Mouse (Mus musculus): ENCODE data around the gene Cwc25. TPM values are rescaled to one million over a fixed set of nuclear protein-coding genes. Genes with fewer than 3 reads are reported as not detected.
"Not testable (repeated sequence)": the region's sequence is repeated elsewhere in the genome, so short reads cannot be mapped to it uniquely, and the experiment has no call there.

Gene Cwc25
- polyA plus RNA-seq, 1 experiment: 19.8 TPM

DNA sequence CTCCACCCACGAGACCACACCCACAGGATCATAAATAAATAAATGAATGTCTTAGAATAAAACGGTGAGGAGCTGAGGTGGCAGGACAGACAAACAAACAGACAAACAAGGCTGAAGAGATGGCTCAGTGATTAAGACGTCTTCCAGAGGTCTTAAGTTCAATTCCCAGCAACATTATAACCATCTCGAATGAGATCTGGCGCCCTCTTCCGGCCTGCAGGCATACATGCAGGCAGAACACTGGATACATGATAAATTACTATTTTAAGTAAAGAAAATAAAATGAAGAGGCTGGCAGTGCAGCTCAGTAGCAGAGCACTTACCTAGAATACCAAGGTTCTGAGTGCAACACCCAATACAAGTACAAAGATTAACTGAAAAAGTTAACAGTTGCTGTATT, 27.7 kb downstream of the Cwc25 start:
- TF ChIP-seq POLR2A (IDR thresholded peaks at IDR 0.05; ENCODE audit: borderline replicate concordance, low read depth, low read length) (no peak), CTCF (IDR thresholded peaks at IDR 0.05; ENCODE audit: low read depth, low read length) (peak; percentile 30; the same call in 1 of the 2 replicates)
- Histone ChIP-seq H3K4me1 (ENCODE audit: control insufficient read depth, insufficient read depth, low read length) (peaks cover 25% of the 10 kb centered on the region), H3K27ac (ENCODE audit: insufficient read depth, low read depth, low read length) (no peak overlapping the region), H3K4me3 (ENCODE audit: insufficient read depth, low read length) (no peak overlapping the region)

DNA sequence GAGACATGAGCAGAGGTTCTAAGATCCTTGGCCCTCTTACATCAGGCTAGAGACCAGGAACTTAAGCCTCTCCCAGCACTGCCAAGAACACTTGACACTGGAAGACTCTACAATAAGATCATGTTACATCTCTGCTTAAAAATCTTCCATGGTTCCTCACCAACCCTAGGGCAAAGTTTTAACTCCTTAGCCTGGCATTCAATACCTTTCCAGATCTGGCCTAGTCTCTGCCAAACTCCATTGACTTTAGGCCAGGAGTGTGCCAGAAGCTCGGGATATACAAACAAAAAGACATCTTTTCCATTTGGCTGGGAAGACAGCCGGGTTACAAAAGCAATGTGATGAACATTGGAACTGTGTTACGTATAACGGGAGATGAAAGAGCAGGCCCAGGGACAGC, 28.8 kb downstream of the Cwc25 start:
- H3K4me1 ChIP-seq (ENCODE audit: control insufficient read depth, insufficient read depth, low read length): peaks cover 20% of the 10 kb centered on the region
- TF ChIP-seq CTCF (IDR thresholded peaks at IDR 0.05; ENCODE audit: low read depth, low read length) (no peak), POLR2A (IDR thresholded peaks at IDR 0.05; ENCODE audit: borderline replicate concordance, low read depth, low read length) (no peak)
- no peak overlapping the region for H3K27ac ChIP-seq (ENCODE audit: insufficient read depth, low read depth, low read length)
- H3K4me3 ChIP-seq (ENCODE audit: insufficient read depth, low read length): no peak overlapping the region

DNA sequence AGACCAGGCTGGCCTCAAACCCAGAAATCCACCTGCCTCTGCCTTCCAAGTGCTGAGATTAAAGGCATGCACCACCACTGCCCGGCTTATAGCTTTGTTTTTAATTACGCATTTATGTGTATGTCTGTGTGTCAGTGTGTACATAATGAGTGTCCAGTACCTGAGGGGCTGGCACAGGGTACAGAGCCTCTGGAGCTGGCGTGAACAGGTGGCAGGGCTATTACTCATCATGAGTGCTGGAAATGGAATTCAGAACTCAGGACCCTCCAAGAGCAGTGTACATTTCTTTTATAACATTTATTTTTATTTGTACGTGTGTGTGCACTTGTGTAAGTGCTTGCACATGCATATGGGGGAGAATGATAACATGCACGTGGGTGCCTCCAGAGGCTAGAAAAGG, 29.7 kb downstream of the Cwc25 start:
- Histone ChIP-seq H3K4me1 (ENCODE audit: control insufficient read depth, insufficient read depth, low read length) (peaks cover 14% of the 10 kb centered on the region), H3K27ac (ENCODE audit: insufficient read depth, low read depth, low read length) (no peak overlapping the region), H3K4me3 (ENCODE audit: insufficient read depth, low read length) (no peak overlapping the region)
- TF ChIP-seq POLR2A (IDR thresholded peaks at IDR 0.05; ENCODE audit: borderline replicate concordance, low read depth, low read length) (no peak), CTCF (IDR thresholded peaks at IDR 0.05; ENCODE audit: low read depth, low read length) (no peak)

DNA sequence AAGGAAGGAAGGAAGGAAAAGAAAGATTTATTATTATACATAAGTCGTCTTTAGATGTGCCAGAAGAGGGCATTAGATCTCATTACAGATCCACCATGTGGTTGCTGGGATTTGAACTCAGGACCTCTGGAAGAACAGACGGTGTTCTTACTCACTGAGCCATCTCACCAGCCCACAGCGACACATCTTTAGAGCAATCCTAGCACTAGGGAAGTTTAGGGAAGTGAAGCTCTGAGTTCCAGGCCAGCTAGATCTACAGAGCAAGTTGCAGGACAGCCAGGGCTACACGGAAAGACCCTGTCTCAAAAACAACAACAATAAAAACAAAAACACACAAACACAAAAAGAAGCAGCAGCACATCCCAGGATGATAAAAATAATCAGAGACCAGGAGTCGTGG, 31.5 kb downstream of the Cwc25 start:
- H3K4me3 ChIP-seq (ENCODE audit: insufficient read depth, low read length); H3K27ac ChIP-seq (ENCODE audit: insufficient read depth, low read depth, low read length); H3K4me1 ChIP-seq (ENCODE audit: control insufficient read depth, insufficient read depth, low read length): not testable (repeated sequence)

DNA sequence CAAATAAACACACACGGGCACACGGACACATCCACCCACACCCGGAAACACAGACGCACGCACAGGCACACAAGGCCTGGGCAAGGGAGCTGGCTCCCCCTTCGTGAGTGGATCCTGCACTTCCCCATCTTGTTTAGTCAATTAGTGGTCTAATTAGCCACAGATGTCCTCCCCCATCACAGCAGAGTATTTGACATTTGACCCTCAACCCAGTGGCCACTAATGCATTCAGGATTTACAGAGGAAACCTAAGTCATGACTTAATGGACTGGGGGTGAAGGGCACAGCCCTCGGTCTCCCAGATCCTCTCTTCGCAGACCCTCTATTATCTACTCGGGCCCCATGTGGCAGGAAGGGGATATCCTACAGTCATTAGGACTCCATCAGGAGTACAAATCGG, 32.7 kb downstream of the Cwc25 start:
- no peak for TF ChIP-seq POLR2A (IDR thresholded peaks at IDR 0.05; ENCODE audit: borderline replicate concordance, low read depth, low read length)
- TF ChIP-seq CTCF (IDR thresholded peaks at IDR 0.05; ENCODE audit: low read depth, low read length): no peak
- H3K4me3 ChIP-seq (ENCODE audit: insufficient read depth, low read length): no peak overlapping the region

DNA sequence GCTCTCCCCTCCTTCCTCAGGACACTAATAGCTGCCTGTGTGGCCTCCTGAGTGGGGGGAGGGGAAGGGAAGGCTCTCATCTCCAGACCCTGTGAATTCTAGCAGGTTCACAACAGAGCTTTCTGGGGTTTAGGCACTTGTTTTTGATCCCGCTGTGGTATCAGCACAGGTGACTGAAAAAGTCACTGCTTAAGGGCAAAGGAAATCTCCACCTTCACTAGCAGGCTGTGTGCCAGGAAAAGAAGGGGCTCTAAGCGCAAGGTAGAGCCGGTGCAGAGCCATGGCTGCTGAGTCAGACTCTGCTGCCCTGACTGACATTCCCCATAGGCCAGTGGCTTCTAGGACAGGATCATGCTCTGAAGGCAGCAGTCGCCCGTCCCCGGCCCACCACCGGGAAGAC, 37.6 kb downstream of the Cwc25 start:
- H3K4me1 ChIP-seq (ENCODE audit: control insufficient read depth, insufficient read depth, low read length): peaks cover 18% of the 10 kb centered on the region
- TF ChIP-seq CTCF (IDR thresholded peaks at IDR 0.05; ENCODE audit: low read depth, low read length) (no peak), POLR2A (IDR thresholded peaks at IDR 0.05; ENCODE audit: borderline replicate concordance, low read depth, low read length) (no peak)
- no peak overlapping the region for H3K27ac ChIP-seq (ENCODE audit: insufficient read depth, low read depth, low read length)
- H3K4me3 ChIP-seq (ENCODE audit: insufficient read depth, low read length): no peak overlapping the region

More for the DNA sequence above, 32.7 kb downstream of the Cwc25 start:
- H3K4me1 ChIP-seq (ENCODE audit: control insufficient read depth, insufficient read depth, low read length): peaks cover 11% of the 10 kb centered on the region
- no peak overlapping the region for H3K27ac ChIP-seq (ENCODE audit: insufficient read depth, low read depth, low read length)

DNA sequence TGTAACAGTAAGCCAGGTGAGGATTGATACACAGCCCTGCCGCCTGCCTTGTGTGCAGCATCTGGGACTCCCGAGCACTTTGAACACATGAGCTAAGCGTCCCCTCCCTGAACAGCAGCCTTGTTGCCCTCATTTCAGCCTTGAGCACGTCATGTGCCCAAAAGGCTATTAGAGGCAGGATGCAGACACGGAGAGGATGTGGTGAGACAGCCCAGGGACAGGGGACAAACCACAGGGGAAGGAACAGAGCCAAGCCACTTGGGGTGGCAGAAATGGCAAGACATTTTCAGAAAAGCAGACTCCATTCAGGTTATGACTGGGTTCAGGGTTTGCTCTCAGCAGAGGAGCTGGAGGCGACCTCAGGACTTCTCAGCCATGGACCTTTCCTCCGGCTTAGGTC, 38.0 kb downstream of the Cwc25 start:
- no peak overlapping the region for H3K27ac ChIP-seq (ENCODE audit: insufficient read depth, low read depth, low read length)
- no peak for TF ChIP-seq CTCF (IDR thresholded peaks at IDR 0.05; ENCODE audit: low read depth, low read length)
- no peak for TF ChIP-seq POLR2A (IDR thresholded peaks at IDR 0.05; ENCODE audit: borderline replicate concordance, low read depth, low read length)
- H3K4me1 ChIP-seq (ENCODE audit: control insufficient read depth, insufficient read depth, low read length): peaks cover 18% of the 10 kb centered on the region
- H3K4me3 ChIP-seq (ENCODE audit: insufficient read depth, low read length): no peak overlapping the region

DNA sequence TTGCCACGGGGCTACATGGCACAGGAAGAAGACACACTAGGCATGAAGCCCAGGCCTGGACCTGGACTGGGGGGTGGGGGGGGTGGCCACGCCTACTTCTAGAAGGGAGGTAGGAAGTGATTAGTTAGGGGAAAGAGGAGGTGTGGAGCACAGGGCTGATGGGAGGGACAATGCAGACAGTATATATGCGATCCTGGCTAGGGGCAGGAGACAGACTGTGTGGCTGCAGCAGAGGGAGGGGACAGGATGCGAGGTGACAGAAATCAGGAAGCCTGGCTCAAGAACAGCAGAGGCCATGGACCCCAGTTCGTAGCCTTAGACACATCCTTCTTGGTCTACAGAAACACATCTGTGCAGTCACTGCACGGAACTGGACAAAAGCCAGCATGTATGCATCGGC, 42.6 kb downstream of the Cwc25 start:
- Histone ChIP-seq H3K27ac (ENCODE audit: insufficient read depth, low read depth, low read length) (no peak overlapping the region), H3K4me3 (ENCODE audit: insufficient read depth, low read length) (no peak overlapping the region), H3K4me1 (ENCODE audit: control insufficient read depth, insufficient read depth, low read length) (peaks cover 21% of the 10 kb centered on the region)
- TF ChIP-seq POLR2A (IDR thresholded peaks at IDR 0.05; ENCODE audit: borderline replicate concordance, low read depth, low read length): no peak
- no peak for TF ChIP-seq CTCF (IDR thresholded peaks at IDR 0.05; ENCODE audit: low read depth, low read length)

DNA sequence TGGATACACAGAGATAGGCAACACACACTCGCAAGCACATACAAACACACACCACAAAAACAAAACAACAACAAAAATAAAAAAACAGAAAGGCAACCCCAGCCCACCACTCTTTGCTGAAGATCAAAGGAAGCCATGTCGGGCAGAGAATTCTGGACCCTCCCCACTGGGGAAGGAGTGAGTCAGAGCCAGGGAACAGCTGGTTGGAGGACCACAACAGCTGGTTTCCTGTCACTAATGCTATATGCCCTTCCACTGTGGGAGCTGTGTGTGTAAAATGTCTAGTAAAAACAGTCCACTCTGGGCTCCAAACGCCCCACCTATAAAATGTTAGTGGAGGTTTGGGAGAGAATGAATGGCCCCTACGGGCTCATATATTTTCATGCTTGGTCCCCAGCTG, 45.0 kb downstream of the Cwc25 start:
- H3K4me3 ChIP-seq (ENCODE audit: insufficient read depth, low read length): no peak overlapping the region
- peaks cover 26% of the 10 kb centered on the region for H3K4me1 ChIP-seq (ENCODE audit: control insufficient read depth, insufficient read depth, low read length)
- no peak for TF ChIP-seq POLR2A (IDR thresholded peaks at IDR 0.05; ENCODE audit: borderline replicate concordance, low read depth, low read length)
- TF ChIP-seq CTCF (IDR thresholded peaks at IDR 0.05; ENCODE audit: low read depth, low read length): no peak
- no peak overlapping the region for H3K27ac ChIP-seq (ENCODE audit: insufficient read depth, low read depth, low read length)

DNA sequence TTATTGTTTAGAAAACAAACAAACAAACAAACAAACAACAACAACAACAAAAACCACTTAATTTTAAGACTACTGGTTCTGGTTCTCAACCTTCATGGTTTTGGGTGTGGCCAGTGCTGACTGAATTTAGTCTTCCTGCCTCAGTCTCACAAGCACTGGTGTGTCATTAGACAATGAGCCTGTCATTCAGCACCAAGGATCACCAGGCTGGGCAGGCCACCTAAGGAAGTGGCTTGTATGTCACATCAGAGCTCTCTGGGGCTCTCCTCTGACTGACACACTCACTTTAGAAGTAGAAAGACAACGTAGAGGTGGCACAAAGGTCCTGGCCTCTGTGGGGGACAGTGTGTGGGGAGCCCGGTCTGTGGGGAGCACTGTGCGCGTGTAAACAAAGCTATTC, 47.3 kb downstream of the Cwc25 start:
- peaks cover 41% of the 10 kb centered on the region for H3K4me1 ChIP-seq (ENCODE audit: control insufficient read depth, insufficient read depth, low read length)

DNA sequence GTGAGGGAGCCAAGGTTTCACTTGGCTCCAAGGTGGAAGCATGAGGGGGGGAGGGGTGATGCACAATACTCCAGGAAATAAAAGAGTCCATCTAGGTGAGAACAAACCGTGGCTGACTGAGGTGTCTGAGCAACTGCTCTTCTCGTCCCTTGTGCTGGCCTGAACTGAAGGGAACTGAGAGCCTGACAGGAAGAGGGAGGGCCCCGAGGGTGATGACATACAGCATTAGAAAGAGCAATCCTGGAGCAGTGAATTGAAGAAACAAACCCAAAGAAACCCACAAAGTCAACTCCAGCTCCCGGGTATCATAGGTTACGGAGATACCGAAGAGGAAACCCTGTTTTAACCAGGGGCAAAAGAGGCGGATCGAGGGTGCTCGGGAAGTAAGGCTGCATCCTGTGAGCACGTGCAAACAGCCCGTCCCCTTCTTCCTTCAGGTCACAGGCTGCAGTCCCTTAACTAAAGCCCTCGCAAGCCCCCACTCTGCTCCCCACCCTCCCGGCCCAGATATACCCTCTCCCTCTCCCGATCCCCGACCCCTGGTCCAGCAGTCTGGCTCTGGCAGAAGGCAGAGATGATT, 48.0 kb downstream of the Cwc25 start:
- Histone ChIP-seq H3K4me1 (ENCODE audit: control insufficient read depth, insufficient read depth, low read length) (peaks cover 41% of the 10 kb centered on the region), H3K4me3 (ENCODE audit: insufficient read depth, low read length) (no peak overlapping the region; the same call in 1 of the 2 replicates), H3K27ac (ENCODE audit: insufficient read depth, low read depth, low read length) (peak overlapping the region; percentile 52)
- TF ChIP-seq CTCF (IDR thresholded peaks at IDR 0.05; ENCODE audit: low read depth, low read length) (no peak), POLR2A (IDR thresholded peaks at IDR 0.05; ENCODE audit: borderline replicate concordance, low read depth, low read length) (no peak)

More for the DNA sequence above, 47.3 kb downstream of the Cwc25 start:
- H3K4me3 ChIP-seq (ENCODE audit: insufficient read depth, low read length): no peak overlapping the region; the same call in 1 of the 2 replicates
- TF ChIP-seq POLR2A (IDR thresholded peaks at IDR 0.05; ENCODE audit: borderline replicate concordance, low read depth, low read length): no peak
- peak overlapping the region; percentile 52 for H3K27ac ChIP-seq (ENCODE audit: insufficient read depth, low read depth, low read length)
